Mouse (Mus musculus) olfactory bulb, adult 2 months (tissue): ENCODE data around the gene Cacna1a.

Source experiments
- CTCF ChIP-seq: fragments of 200-500 bp; IDR thresholded peaks from 2 replicates; pipeline ENCODE4 v1.5.1; 2012; ENCODE audit warnings: low read depth, mild to moderate bottlenecking, low read length, moderate library complexity; ENCODE audit not compliant: insufficient read depth
- POLR2A ChIP-seq: fragments of 200-500 bp; IDR thresholded peaks from 2 replicates; pipeline ENCODE4 v1.6.1; 2012; ENCODE audit warnings: mild to moderate bottlenecking, low read depth, low read length, moderate library complexity; ENCODE audit not compliant: insufficient read depth

DNA sequence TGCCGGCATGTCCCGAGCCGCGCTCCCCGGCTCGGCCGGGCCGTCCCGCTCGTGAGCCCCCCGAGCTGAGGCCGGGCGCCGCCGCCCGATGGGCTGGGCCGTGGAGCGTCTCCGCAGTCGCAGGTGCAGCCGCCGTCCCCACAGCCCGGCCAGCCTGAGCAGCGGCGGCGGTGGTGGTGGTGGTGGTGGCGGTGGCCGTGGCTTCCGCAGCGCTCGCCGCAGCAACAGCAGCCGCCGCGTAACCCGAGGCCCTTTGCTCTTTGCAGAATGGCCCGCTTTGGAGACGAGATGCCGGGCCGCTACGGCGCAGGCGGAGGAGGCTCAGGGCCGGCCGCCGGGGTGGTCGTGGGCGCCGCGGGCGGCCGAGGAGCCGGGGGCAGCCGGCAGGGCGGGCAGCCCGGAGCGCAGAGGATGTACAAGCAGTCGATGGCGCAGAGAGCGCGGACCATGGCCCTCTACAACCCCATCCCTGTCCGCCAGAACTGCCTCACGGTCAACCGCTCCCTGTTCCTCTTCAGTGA lies 27.2 kb downstream of the Cacna1a start:
- no peak for TF ChIP-seq POLR2A
- TF ChIP-seq CTCF: no peak
